Mouse (Mus musculus) hindbrain, embryonic 13.5 days (tissue): ENCODE data around the gene Tor1a. TPM values are rescaled to one million over a fixed set of nuclear protein-coding genes. Genes with fewer than 3 reads are reported as not detected.

Experiments used
- ATAC-seq: fragments of 200-750 bp; cut with Nextera tagmentation; 2 replicates; pipeline ENCODE4 v1.8.0; 2017; ENCODE audit warnings: moderate TSS enrichment; ENCODE audit not compliant: low FRiP score
- H3K27ac ChIP-seq: fragments of 300-500 bp; sonication (generic); 2 replicates; pipeline ENCODE4 v1.5.1; 2015; ENCODE audit warnings: inconsistent platforms, mild to moderate bottlenecking, moderate library complexity
- H3K27me3 ChIP-seq: fragments of 300-500 bp; sonication (generic); 2 replicates; pipeline ENCODE4 v1.6.1; 2015; ENCODE audit warnings: mild to moderate bottlenecking, inconsistent platforms
- H3K36me3 ChIP-seq: fragments of 300-500 bp; sonication (generic); 2 replicates; pipeline ENCODE4 v1.6.1; 2015; ENCODE audit warnings: mild to moderate bottlenecking, inconsistent platforms
- H3K4me1 ChIP-seq: fragments of 300-500 bp; sonication (generic); replicated peaks from 2 replicates; pipeline ENCODE4 v1.6.1; 2015; ENCODE audit warnings: inconsistent platforms
- H3K4me2 ChIP-seq: fragments of 300-500 bp; sonication (generic); 2 replicates; pipeline ENCODE4 v1.6.1; 2015; ENCODE audit warnings: inconsistent platforms, mild to moderate bottlenecking, moderate library complexity
- H3K4me3 ChIP-seq: fragments of 300-500 bp; sonication (generic); 2 replicates; pipeline ENCODE4 v1.5.1; 2015; ENCODE audit warnings: mild to moderate bottlenecking, inconsistent platforms
- H3K9ac ChIP-seq: fragments of 300-500 bp; sonication (generic); 2 replicates; pipeline ENCODE4 v1.6.1; 2015; ENCODE audit warnings: mild to moderate bottlenecking, inconsistent platforms
- H3K9me3 ChIP-seq: fragments of 300-500 bp; sonication (generic); 2 replicates; pipeline ENCODE4 v1.6.1; 2016; ENCODE audit warnings: inconsistent platforms
- WGBS: fragments of 180-500 bp; shearing (Covaris S2); methylation state at CpG from one replicate; pipeline ENCODE4 v1.1.7; 2015; 5-methylcytosine and 5-hydroxymethylcytosine counted together
- polyA plus RNA-seq: library from polyadenylated mRNA; unstranded; fragments of >200 nt; fragmentation: Nextera tagmentation; extraction: Ambion mirVana; gene quantifications from 2 replicates; pipeline ENCODE4 v1.2.1, GENCODE M21; 2015

Gene Tor1a
- 90.8 and 92.5 TPM in 2 replicates for polyA plus RNA-seq

DNA sequence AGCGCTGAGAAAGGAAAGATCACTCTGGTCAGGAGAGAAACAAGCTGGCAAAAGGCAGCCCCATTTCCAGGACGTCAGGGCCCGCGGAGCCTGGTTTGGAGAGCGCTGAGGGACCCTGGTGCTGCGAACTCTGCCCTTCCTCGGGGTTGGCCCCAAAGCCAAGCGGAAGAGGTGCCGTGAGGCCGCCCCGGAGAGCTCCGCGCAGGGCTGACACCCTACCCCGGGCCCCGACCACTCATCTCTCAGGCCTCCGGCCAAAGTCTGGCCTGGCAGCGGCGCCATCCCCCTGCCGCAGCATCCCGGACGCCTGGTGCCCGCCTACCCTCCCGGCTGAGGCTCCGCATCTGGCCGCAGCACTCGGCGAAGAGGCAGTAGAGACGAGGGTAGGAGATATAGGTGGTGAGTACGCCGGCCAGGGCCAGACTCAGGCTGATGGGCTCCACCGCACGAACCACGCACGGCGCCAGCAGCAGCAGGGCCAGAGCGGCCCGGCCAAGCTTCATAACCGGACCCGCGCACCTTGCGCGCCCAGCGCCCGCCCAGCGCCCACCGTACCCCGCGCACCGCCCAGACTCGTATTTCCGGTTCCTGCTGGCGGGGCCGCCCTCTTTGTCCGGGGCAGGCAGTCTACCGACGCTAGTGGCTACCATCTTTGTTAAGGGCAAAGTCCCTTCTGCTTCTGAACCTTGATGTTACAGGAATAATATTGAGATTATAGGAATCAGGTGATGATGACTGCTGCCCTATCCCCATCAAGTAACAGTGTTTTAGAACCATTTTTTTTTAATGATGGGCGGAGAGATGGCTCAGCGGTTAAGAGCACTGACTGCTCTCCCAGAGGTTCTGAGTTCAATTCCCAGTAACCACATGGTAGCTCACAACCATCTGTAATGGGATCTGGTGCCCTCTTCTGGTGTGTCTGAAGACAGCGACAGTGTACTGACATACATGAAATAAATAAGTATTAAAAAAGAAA, at the start of gene Tor1a:
Gene Tor1a, minus strand, starts transcription at position 582 of the 976 bp plus-strand sequence.
- Histone ChIP-seq H3K4me2 (peak within 1 kb of the TSS; percentile 83), H3K4me1 (peaks cover 27% of the 10 kb centered on the region), H3K27me3 (no peaks in the 10 kb centered on the region), H3K27ac (peak within 1 kb of the TSS; percentile 82), H3K4me3 (peak within 1 kb of the TSS; percentile 92), H3K36me3 (peaks cover 50% of the 10 kb centered on the region), H3K9me3 (no peaks in the 10 kb centered on the region), H3K9ac (peak within 1 kb of the TSS; percentile 96)
- WGBS, result 4% methylated on average over 31 of the region's 59 CpGs
- ATAC-seq, result peak; percentile 95

GRCm38 (mm10) chr2:31013371-31014120, 45.8 kb upstream of the Tor1a start:
- Histone ChIP-seq H3K4me3 (no peak overlapping the region), H3K36me3 (peaks cover 95% of the 10 kb centered on the region), H3K9ac (no peak overlapping the region), H3K27me3 (no peaks in the 10 kb centered on the region), H3K27ac (no peak overlapping the region), H3K9me3 (no peaks in the 10 kb centered on the region), H3K4me2 (no peak overlapping the region), H3K4me1 (no peaks in the 10 kb centered on the region)
- WGBS, result 76% methylated on average over 14 of the region's 14 CpGs
- no peak for ATAC-seq

- Histone ChIP-seq H3K9ac (no peak overlapping the region), H3K27me3 (no peaks in the 10 kb centered on the region), H3K4me3 (no peak overlapping the region), H3K4me2 (no peak overlapping the region), H3K4me1 (peaks cover 8% of the 10 kb centered on the region; the same call in 1 of the 2 replicates), H3K36me3 (peaks cover 96% of the 10 kb centered on the region), H3K27ac (no peak overlapping the region), H3K9me3 (no peaks in the 10 kb centered on the region)
- ATAC-seq, result no peak
- 90% methylated on average over 5 of the region's 5 CpGs for WGBS
Observed at GRCm38 (mm10) chr2:31007208-31007607, 39.5 kb upstream of the Tor1a start.

DNA sequence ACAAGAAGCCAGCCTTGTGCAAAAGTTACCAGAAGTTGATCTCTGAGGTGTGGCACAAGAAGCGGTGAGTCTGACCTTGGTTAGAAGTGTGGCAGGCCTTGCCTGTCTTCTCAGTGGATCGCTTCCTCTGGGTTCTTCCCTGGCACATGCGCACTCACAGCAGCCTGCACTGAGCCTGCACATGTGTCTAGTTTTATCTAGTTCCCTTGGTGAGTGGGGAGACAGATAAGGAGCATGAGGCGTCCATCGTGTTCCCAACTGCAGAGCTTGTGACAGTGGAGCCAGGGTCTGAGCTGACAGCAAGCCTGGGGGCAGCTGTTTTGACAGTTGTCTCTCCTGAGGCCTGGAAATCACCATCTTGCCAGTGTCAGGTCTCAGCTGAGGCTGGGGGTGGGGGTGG, 38.7 kb upstream of the Tor1a start:
- Histone ChIP-seq H3K9ac (no peak overlapping the region), H3K36me3 (peaks cover 96% of the 10 kb centered on the region), H3K27me3 (no peaks in the 10 kb centered on the region), H3K4me1 (peaks cover 8% of the 10 kb centered on the region; the same call in 1 of the 2 replicates), H3K4me3 (no peak overlapping the region), H3K4me2 (no peak overlapping the region), H3K27ac (peak overlapping the region; percentile 35; the same call in 1 of the 2 replicates), H3K9me3 (no peaks in the 10 kb centered on the region)
- 78% methylated on average over 5 of the region's 5 CpGs for WGBS
- no peak for ATAC-seq

GRCm38 (mm10) chr2:31005453-31005852, 37.7 kb upstream of the Tor1a start:
- H3K9me3 ChIP-seq, result no peaks in the 10 kb centered on the region
- H3K4me1 ChIP-seq, result peaks cover 8% of the 10 kb centered on the region; the same call in 1 of the 2 replicates
- H3K9ac ChIP-seq, result no peak overlapping the region
- H3K27me3 ChIP-seq, result no peaks in the 10 kb centered on the region
- ATAC-seq, result no peak
- WGBS, result 72% methylated on average over 2 of the region's 2 CpGs
- no peak overlapping the region for H3K4me2 ChIP-seq
- H3K4me3 ChIP-seq, result no peak overlapping the region
- peaks cover 89% of the 10 kb centered on the region for H3K36me3 ChIP-seq
- no peak overlapping the region for H3K27ac ChIP-seq

DNA sequence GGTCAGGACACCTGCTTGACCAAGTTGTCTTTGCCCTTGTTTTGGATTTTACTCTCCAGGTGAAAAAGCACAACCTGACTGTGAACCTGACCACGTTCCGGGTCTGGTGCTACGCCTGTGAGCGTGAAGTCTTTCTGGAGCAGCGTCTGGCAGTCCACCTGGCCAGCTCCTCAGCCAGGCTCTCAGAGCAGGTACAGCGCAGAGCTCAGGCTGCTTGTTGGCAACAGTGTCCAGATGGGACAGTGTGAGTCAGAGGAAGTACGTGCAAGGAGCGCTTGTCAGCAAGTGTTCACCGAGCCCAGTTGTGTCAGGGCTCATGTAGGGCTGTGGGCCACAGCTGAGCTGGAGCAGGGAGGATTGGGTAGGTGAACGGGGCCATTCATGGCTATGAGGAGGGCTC, 35.1 kb upstream of the Tor1a start:
- Histone ChIP-seq H3K36me3 (peaks cover 79% of the 10 kb centered on the region), H3K4me2 (no peak overlapping the region), H3K9ac (no peak overlapping the region), H3K9me3 (no peaks in the 10 kb centered on the region), H3K4me1 (peaks cover 21% of the 10 kb centered on the region), H3K27me3 (no peaks in the 10 kb centered on the region), H3K27ac (no peak overlapping the region), H3K4me3 (no peak overlapping the region)
- ATAC-seq, result no peak
- WGBS, result 94% methylated on average over 10 of the region's 10 CpGs

- Histone ChIP-seq H3K4me1 (peaks cover 17% of the 10 kb centered on the region), H3K27me3 (no peaks in the 10 kb centered on the region), H3K9ac (no peak overlapping the region), H3K27ac (peak overlapping the region; percentile 64), H3K9me3 (no peaks in the 10 kb centered on the region), H3K36me3 (peaks cover 41% of the 10 kb centered on the region), H3K4me2 (no peak overlapping the region), H3K4me3 (no peak overlapping the region)
- 58% methylated on average over 8 of the region's 8 CpGs for WGBS
- ATAC-seq, result peak; percentile 52; the same call in 1 of the 2 replicates
Observed at GRCm38 (mm10) chr2:30998443-30999260, 30.9 kb upstream of the Tor1a start.

DNA sequence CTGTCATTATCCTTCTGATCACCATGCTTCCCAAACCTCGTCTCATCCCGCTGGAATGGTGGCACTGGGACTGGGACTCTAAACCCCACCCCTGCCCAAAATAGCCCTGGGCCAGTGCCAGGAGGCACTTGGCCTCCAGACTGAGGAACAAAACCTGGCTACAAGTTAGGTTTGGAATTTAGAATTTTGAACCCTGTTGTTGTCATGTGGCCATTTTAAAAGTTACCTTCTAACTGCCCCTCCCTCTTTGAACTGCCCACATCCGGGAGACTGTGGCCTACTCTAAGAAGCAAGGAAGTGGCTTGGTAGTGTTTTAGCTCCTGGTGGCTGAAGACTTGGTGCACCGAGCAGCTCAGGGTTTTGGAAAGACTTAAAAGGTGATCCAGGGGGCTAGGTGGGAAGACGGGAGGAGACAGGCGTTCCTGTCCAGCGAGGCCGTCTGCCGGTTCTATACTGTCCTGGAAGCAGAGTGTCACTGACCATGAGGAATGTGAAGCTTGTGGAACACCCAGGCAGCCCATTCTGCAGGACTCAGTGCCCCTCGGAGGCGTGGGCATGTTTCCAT, 27.8 kb upstream of the Tor1a start:
- WGBS, result 75% methylated on average over 11 of the region's 11 CpGs
- no peaks in the 10 kb centered on the region for H3K27me3 ChIP-seq
- peaks cover 17% of the 10 kb centered on the region for H3K4me1 ChIP-seq
- H3K9me3 ChIP-seq, result no peaks in the 10 kb centered on the region
- no peak overlapping the region for H3K4me3 ChIP-seq
- no peak overlapping the region for H3K27ac ChIP-seq
- H3K36me3 ChIP-seq, result peaks cover 20% of the 10 kb centered on the region
- H3K9ac ChIP-seq, result no peak overlapping the region
- no peak overlapping the region for H3K4me2 ChIP-seq
- ATAC-seq, result no peak

DNA sequence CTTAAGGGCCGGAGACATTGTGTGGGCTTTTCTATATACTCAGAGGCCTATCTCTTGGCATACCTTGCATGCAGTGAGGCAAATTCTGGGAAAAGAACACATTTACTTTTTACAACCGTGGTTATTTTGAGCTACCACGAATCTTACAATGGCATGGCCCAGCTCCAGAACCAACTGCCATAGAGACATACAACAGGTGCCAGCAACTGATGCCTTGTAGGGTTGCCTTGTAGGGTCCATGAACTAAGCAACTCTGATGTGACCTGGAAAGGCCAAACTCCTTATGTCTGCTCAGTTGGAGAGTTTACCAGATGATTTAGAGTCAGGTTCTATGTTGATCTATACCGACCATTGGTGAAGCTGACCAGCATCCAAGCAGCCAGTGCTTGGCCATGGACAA, 27.1 kb upstream of the Tor1a start:
- no peak overlapping the region for H3K4me3 ChIP-seq
- H3K9ac ChIP-seq, result no peak overlapping the region
- no peak overlapping the region for H3K27ac ChIP-seq
- no peaks in the 10 kb centered on the region for H3K9me3 ChIP-seq
- no peak for ATAC-seq
- H3K4me1 ChIP-seq, result peaks cover 17% of the 10 kb centered on the region
- WGBS, result 97% methylated on average over 4 of the region's 4 CpGs
- H3K36me3 ChIP-seq, result peaks cover 19% of the 10 kb centered on the region
- no peaks in the 10 kb centered on the region for H3K27me3 ChIP-seq
- no peak overlapping the region for H3K4me2 ChIP-seq

GRCm38 (mm10) chr2:30990221-30990620, 22.5 kb upstream of the Tor1a start:
- Histone ChIP-seq H3K9me3 (no peaks in the 10 kb centered on the region), H3K36me3 (peaks cover 12% of the 10 kb centered on the region), H3K27me3 (no peaks in the 10 kb centered on the region), H3K4me1 (peaks cover 6% of the 10 kb centered on the region), H3K4me2 (no peak overlapping the region), H3K27ac (no peak overlapping the region), H3K4me3 (no peak overlapping the region), H3K9ac (no peak overlapping the region)
- no peak for ATAC-seq
- 91% methylated on average over 9 of the region's 9 CpGs for WGBS

DNA sequence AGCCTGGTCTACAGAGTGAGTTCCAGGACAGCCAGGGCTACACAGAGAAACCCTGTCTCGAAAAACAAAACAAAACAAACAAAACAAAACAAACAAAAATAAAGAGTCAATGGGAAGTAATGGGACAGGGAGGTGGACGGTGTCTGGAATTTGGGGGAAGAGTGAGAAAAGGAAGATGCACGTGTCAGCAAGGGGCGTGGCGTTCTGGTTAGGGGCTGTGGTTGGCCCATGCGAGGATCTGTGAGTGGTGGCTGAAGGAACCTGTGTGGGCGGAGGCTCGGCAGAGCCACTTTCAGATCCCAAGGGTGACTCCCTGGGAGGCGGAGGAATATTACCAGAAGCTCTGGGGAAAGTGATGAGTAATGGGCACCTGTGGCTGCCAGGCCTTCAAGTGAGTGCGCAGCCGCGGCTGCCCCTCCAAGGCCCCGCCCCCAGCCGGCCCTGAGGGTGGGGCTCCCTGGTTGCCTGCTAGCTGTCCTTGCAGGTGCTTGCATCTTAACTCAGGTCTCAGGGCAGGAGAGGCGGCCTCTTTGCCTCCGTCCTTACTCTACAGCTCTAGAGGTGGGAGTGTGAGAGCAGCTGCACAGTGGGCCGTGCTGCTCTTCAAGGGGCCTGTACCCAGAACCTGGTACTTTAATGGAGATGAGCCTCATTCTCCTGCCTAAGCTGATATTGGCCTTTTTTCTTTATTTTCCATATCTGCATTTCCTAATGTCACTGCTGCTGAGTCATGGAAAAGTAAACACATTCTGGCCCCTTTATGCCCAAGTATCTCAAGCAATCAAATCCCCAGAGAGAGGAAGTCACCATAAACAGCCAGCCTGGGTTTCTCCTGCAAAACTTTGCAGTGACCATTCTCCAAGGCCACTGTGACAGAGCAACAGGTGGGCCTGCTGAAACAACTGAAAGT, 17.6 kb upstream of the Tor1a start:
- Histone ChIP-seq H3K27me3 (no peaks in the 10 kb centered on the region), H3K36me3 (peaks cover 8% of the 10 kb centered on the region), H3K9me3 (no peaks in the 10 kb centered on the region), H3K4me3 (no peak overlapping the region), H3K9ac (no peak overlapping the region), H3K4me1 (peaks cover 33% of the 10 kb centered on the region), H3K4me2 (no peak overlapping the region), H3K27ac (no peak overlapping the region)
- no peak for ATAC-seq
- 26% methylated on average over 17 of the region's 17 CpGs for WGBS
